Mouse (Mus musculus) gastrocnemius, adult 2 months (tissue): ENCODE results near the gene Rab8b. TPM values are rescaled to one million over a fixed set of nuclear protein-coding genes. Genes with fewer than 3 reads are reported as not detected.
A peak's percentile ranks its signal among the peaks of the same experiment; 100 is the strongest.

Source experiments
- DNase-seq: peaks from one replicate; pipeline ENCODE4 v3.0.0; 2022
- H3K27ac ChIP-seq: fragments of 200-600 bp; 2 replicates; pipeline ENCODE4 v1.8.1; 2022; ENCODE audit warnings: mild to moderate bottlenecking
- H3K4me3 ChIP-seq: fragments of 200-600 bp; 2 replicates; pipeline ENCODE4 v1.8.1; 2022; ENCODE audit warnings: mild to moderate bottlenecking, moderate library complexity
- CTCF ChIP-seq: fragments of 200-600 bp; IDR thresholded peaks from 2 replicates; pipeline ENCODE4 v1.8.1; 2022; ENCODE audit warnings: antibody characterized with exemption, mild to moderate bottlenecking, moderate library complexity
- intact Hi-C: fragments of 180-260 bp; cut with DNase I; formaldehyde crosslinking; loops from one replicate; pipeline ENCODE4 v1.15.1; 2025
- total RNA-seq, 2 experiments: library from RNA; stranded (reverse); gene quantifications; 2 replicates each; pipeline ENCODE4 v1.2.3; 2021

Rab8b gene
- total RNA-seq, 2 experiments from 2014 or later = 5.9 to 9.7 TPM

GRCm38 (mm10) chr9:66801947-66802346 is 117.5 kb downstream of the Rab8b start:
- DNase-seq = no peak
- Histone ChIP-seq H3K4me3 (no peak overlapping the region), H3K27ac (no peak overlapping the region)
- no peak for TF ChIP-seq CTCF
- intact Hi-C loops = no loop called here

- intact Hi-C loops = loop anchor here (5.0 kb wide), 1 partner anchor 284 kb away; the partner anchor contains the start of gene Fbxl22
- H3K27ac ChIP-seq = peak within 1 kb of the TSS; percentile 93
Measured at GRCm38 (mm10) chr9:66796739-66797138, 122.7 kb downstream of the Rab8b start, which contains the start of gene Gm10647. TSS of gene Gm10647 (plus strand) at chr9:66797039.

GRCm38 (mm10) chr9:66795464-66796324 is 123.8 kb downstream of the Rab8b start, which contains the start of gene Aph1b:
TSS of gene Aph1b (minus strand) at chr9:66795490.
- intact Hi-C loops = loop anchor here (5.0 kb wide), 1 partner anchor 283 kb away; the partner anchor contains the start of gene Fbxl22
- Histone ChIP-seq H3K27ac (peak within 1 kb of the TSS; percentile 93), H3K4me3 (peak within 1 kb of the TSS; percentile 76)
- no peak for TF ChIP-seq CTCF
- DNase-seq = peak; percentile 98

More at GRCm38 (mm10) chr9:66796739-66797138, 122.7 kb downstream of the Rab8b start, which contains the start of gene Gm10647:
- no peak for DNase-seq
- H3K4me3 ChIP-seq = peak within 1 kb of the TSS; percentile 76
- no peak for TF ChIP-seq CTCF

- Histone ChIP-seq H3K4me3 (peak overlapping the region; percentile 76), H3K27ac (peak overlapping the region; percentile 93)
- intact Hi-C loops = loop anchor here (5.0 kb wide), 1 partner anchor 283 kb away; the partner anchor contains the start of gene Fbxl22
- no peak for DNase-seq
- no peak for TF ChIP-seq CTCF
Measured at GRCm38 (mm10) chr9:66794629-66795463, 124.6 kb downstream of the Rab8b start.

Other genes with a start within 250 kb of the Rab8b start
- gene Car12, start 206.0 kb downstream of the Rab8b start, total RNA-seq = under 1 TPM; 0.10 to 0.14 TPM
- 1 to 10 TPM; 1.1 to 2.0 TPM for gene Aph1b, start 124.2 kb downstream of the Rab8b start, total RNA-seq
- not detected for gene Gm10647, start 122.6 kb downstream of the Rab8b start, total RNA-seq
- under 1 TPM; 0.31 to 0.51 TPM for gene Aph1c, start 85.0 kb downstream of the Rab8b start, total RNA-seq
- gene Rps27l, start 26.4 kb upstream of the Rab8b start, total RNA-seq = 100 to 1,000 TPM; 191 to 213 TPM
- gene Lactb, start 55.8 kb upstream of the Rab8b start, total RNA-seq = 10 to 100 TPM; 17.7 to 22.3 TPM
- over 10,000 TPM; 18,374 to 28,065 TPM for gene Tpm1, start 129.7 kb upstream of the Rab8b start, total RNA-seq